Mouse (Mus musculus): ENCODE results near the gene Pym1.

GRCm38 (mm10) chr10:128795581-128795980 lies 47.9 kb downstream of the Pym1 start:
- TF ChIP-seq MAFK (IDR thresholded peaks at IDR 0.05; ENCODE audit: insufficient read depth, low read depth, low read length) (no peak), ZC3H11A (IDR thresholded peaks at IDR 0.05; ENCODE audit: borderline replicate concordance, low read depth, low read length) (no peak), ZNF384 (IDR thresholded peaks at IDR 0.05; ENCODE audit: low read depth, low read length) (no peak), HCFC1 (IDR thresholded peaks at IDR 0.05; ENCODE audit: borderline replicate concordance, insufficient read depth, low read length) (no peak)
